Mouse (Mus musculus) stomach, postnatal 0 days (tissue): ENCODE results near the gene Cpm.

Experiments
- CTCF ChIP-seq: IDR thresholded peaks from 2 replicates; pipeline ENCODE4 v1.5.1; 2016; ENCODE audit warnings: antibody characterized with exemption, low read depth, mild to moderate bottlenecking, moderate library complexity
- EP300 ChIP-seq: optimal IDR thresholded peaks from 2 replicates; pipeline ENCODE3; 2016; ENCODE audit warnings: antibody characterized with exemption

- TF ChIP-seq CTCF (no peak), EP300 (no peak)
Observed at GRCm38 (mm10) chr10:117619041-117619861, 10.0 kb upstream of the Cpm start.
